In genomic region chr6:26761551-26761950, GRCm38 (mm10) we compare ENCODE assay signal across 26 mouse cellular contexts.
"Had no signal": no experiment of that assay in that cellular context is flagged by ENCODE, and none has a peak within 500 bp of the region (broad histone marks: within the 10 kb centered on the region; RNA-seq: fewer than 3 reads in every experiment).

No protein-coding gene starts in this region.

- H3K36me3 ChIP-seq: heart, embryonic 12.5 days; hindbrain, embryonic 10.5 days; hindbrain, embryonic 12.5 days; intestine, embryonic 15.5 days; limb, embryonic 10.5 days; limb, embryonic 12.5 days; liver, embryonic 13.5 days; liver, embryonic 15.5 days had no signal

- H3K4me1 ChIP-seq: heart, embryonic 12.5 days; hindbrain, embryonic 10.5 days; hindbrain, embryonic 12.5 days; intestine, embryonic 15.5 days; limb, embryonic 10.5 days; limb, embryonic 12.5 days; liver, embryonic 13.5 days; liver, embryonic 15.5 days had no signal

- DNase-seq: gastrocnemius, postnatal 14 days; gastrocnemius, postnatal 36 days; heart, adult 11 months; heart, adult 2 months; heart, postnatal 10 days; heart, postnatal 4 days; kidney, adult 18-20 months; kidney, adult 8-10 months; kidney, postnatal 10 days; kidney, postnatal 25 days; liver; liver, embryonic 13.5 days; liver, postnatal 0 days had no signal

- ATAC-seq: hindbrain, embryonic 16.5 days; inflammation-experienced regulatory T-cells, adult 6 months; intestine, embryonic 15.5 days; intestine, postnatal 0 days; liver, postnatal 0 days had no signal

- H3K4me3 ChIP-seq: heart, adult 2 months; heart, embryonic 12.5 days; hindbrain, embryonic 10.5 days; hindbrain, embryonic 12.5 days; intestine, embryonic 15.5 days; left cerebral cortex, adult 2 months; limb, embryonic 10.5 days; limb, embryonic 12.5 days; liver, embryonic 13.5 days; liver, embryonic 15.5 days had no signal

- H3K27me3 ChIP-seq: heart, embryonic 12.5 days; hindbrain, embryonic 12.5 days; intestine, embryonic 15.5 days; limb, embryonic 12.5 days; liver, embryonic 13.5 days; liver, embryonic 15.5 days had no signal

- H3K27ac ChIP-seq: heart, adult 2 months; hindbrain, embryonic 10.5 days; hindbrain, embryonic 12.5 days; hindbrain, embryonic 14.5 days; intestine, embryonic 15.5 days; left cerebral cortex, adult 2 months; limb, embryonic 10.5 days; limb, embryonic 12.5 days; liver, embryonic 13.5 days; liver, embryonic 15.5 days had no signal

- H3K4me2 ChIP-seq: heart, embryonic 12.5 days; hindbrain, embryonic 12.5 days; hindbrain, embryonic 14.5 days; intestine, embryonic 15.5 days; limb, embryonic 12.5 days; liver, embryonic 11.5 days; liver, embryonic 13.5 days; liver, embryonic 15.5 days had no signal

- H3K9ac ChIP-seq: heart, embryonic 12.5 days; hindbrain, embryonic 12.5 days; hindbrain, embryonic 14.5 days; intestine, embryonic 15.5 days; limb, embryonic 12.5 days; liver, embryonic 13.5 days; liver, embryonic 15.5 days; liver, postnatal 0 days had no signal

- H3K9me3 ChIP-seq: heart, embryonic 12.5 days; hindbrain, embryonic 10.5 days; hindbrain, embryonic 12.5 days; intestine, embryonic 15.5 days; limb, embryonic 10.5 days; limb, embryonic 12.5 days; liver, embryonic 13.5 days; liver, embryonic 15.5 days had no signal
